Comparison of ENCODE assay signal across 19 mouse cellular contexts in the genomic region with DNA sequence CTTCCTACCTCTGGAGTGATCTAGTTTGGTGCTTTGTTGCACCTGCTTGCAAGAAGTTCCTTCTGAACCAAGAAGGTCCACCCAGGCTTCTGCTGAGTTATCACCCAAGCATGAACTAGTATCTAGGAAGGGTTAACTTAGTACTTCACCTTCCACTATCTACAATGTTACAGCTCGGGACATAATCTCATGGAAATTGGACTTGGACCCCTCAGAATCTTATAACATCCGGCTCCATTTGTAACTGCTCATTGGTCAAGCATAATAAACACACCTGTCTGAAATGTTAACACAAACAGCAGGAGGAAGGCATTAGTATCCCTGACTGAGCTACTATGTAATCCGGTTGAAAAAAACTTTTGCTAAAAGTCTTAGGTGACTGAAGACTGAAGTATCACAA. TPM values are rescaled to one million over a fixed set of nuclear protein-coding genes. Genes with fewer than 3 reads are reported as not detected.
DNase-seq lines count a peak whose midpoint lies in the region; ATAC-seq and TF ChIP-seq lines count a peak whose summit lies in the region.
"Had no signal": no experiment of that assay in that cellular context is flagged by ENCODE, and none has a peak within 500 bp of the region (broad histone marks: within the 10 kb centered on the region; RNA-seq: fewer than 3 reads in every experiment).

No protein-coding gene starts in this region.

- WGBS in intestine, embryonic 15.5 days: 50% methylated on average over 3 of the region's 3 CpGs
- WGBS in intestine, embryonic 16.5 days: 51% methylated on average over 3 of the region's 3 CpGs
- WGBS in small intestine, adult 2 months: 29% methylated on average over 3 of the region's 3 CpGs
- WGBS in forebrain, embryonic 16.5 days: 84% methylated on average over 3 of the region's 3 CpGs

- H3K9ac ChIP-seq in intestine, embryonic 15.5 days: no peak overlapping the region
- no peak overlapping the region; the same call in 1 of the 2 replicates for H3K9ac ChIP-seq in intestine, embryonic 16.5 days (ENCODE audit: low read depth, low read length)
- H3K9ac ChIP-seq in forebrain, embryonic 16.5 days (replicated peaks; ENCODE audit: low read depth, low read length): no peak overlapping the region
- H3K9ac ChIP-seq: embryonic facial prominence, embryonic 12.5 days; forebrain, embryonic 13.5 days; forebrain, embryonic 15.5 days had no signal

- no peak for TF ChIP-seq CTCF in small intestine, adult 2 months (IDR thresholded peaks at IDR 0.05; ENCODE audit: extremely low read depth, insufficient read length, insufficient replicate concordance, low read depth, low read length)

- no peaks in the 10 kb centered on the region for H3K9me3 ChIP-seq in intestine, embryonic 15.5 days
- H3K9me3 ChIP-seq in intestine, embryonic 16.5 days (ENCODE audit: control insufficient read depth, low read length): no peaks in the 10 kb centered on the region
- H3K9me3 ChIP-seq in forebrain, embryonic 16.5 days (ENCODE audit: control insufficient read depth, low read length): no peaks in the 10 kb centered on the region
- H3K9me3 ChIP-seq: embryonic facial prominence, embryonic 10.5 days; embryonic facial prominence, embryonic 12.5 days; forebrain, embryonic 13.5 days; forebrain, embryonic 15.5 days had no signal

- no peak for DNase-seq in right cerebral cortex, adult 2 months (ENCODE audit: low spot score in 2 of 2)
- DNase-seq in neural tube, embryonic 10.5 days (ENCODE audit: extremely low spot score, low spot score): no peak
- DNase-seq: adrenal gland, adult 8-10 months; cerebellum, adult 11-12 months; cerebellum, adult 2 months; cerebellum, adult 9-10 months; cerebellum, postnatal 25 days had no signal

- ATAC-seq in intestine, embryonic 15.5 days: peak; percentile 78
- peak; percentile 69 for ATAC-seq in intestine, embryonic 16.5 days
- ATAC-seq in forebrain, embryonic 16.5 days: no peak
- ATAC-seq: forebrain, embryonic 13.5 days; forebrain, embryonic 15.5 days had no signal

- H3K27me3 ChIP-seq in intestine, embryonic 15.5 days (replicated peaks): no peaks in the 10 kb centered on the region
- H3K27me3 ChIP-seq in intestine, embryonic 16.5 days (replicated peaks; ENCODE audit: control insufficient read depth, insufficient read depth, low read length): no peaks in the 10 kb centered on the region
- H3K27me3 ChIP-seq in small intestine, adult 2 months (ENCODE audit: control insufficient read depth, insufficient read depth, low read length): no peaks in the 10 kb centered on the region
- H3K27me3 ChIP-seq in forebrain, embryonic 16.5 days (replicated peaks; ENCODE audit: control insufficient read depth, insufficient read depth, low read length): no peaks in the 10 kb centered on the region
- H3K27me3 ChIP-seq: embryonic facial prominence, embryonic 12.5 days; forebrain, embryonic 13.5 days; forebrain, embryonic 15.5 days had no signal

- H3K4me2 ChIP-seq in intestine, embryonic 15.5 days (replicated peaks): peak overlapping the region; percentile 14; the same call in 1 of the 2 replicates
- peak overlapping the region; percentile 28; the same call in 1 of the 2 replicates for H3K4me2 ChIP-seq in intestine, embryonic 16.5 days (ENCODE audit: low read depth, low read length)
- no peak overlapping the region for H3K4me2 ChIP-seq in forebrain, embryonic 16.5 days (ENCODE audit: low read length)
- H3K4me2 ChIP-seq: embryonic facial prominence, embryonic 12.5 days; forebrain, embryonic 13.5 days; forebrain, embryonic 15.5 days had no signal

- TF ChIP-seq POLR2A in small intestine, adult 2 months (IDR thresholded peaks at IDR 0.05; ENCODE audit: low read depth, low read length): no peak

- H3K4me3 ChIP-seq in intestine, embryonic 15.5 days (replicated peaks): no peak overlapping the region
- H3K4me3 ChIP-seq in intestine, embryonic 16.5 days (ENCODE audit: low read length): no peak overlapping the region
- H3K4me3 ChIP-seq in small intestine, adult 2 months (ENCODE audit: low read depth, low read length): peak overlapping the region; percentile 5
- H3K4me3 ChIP-seq in forebrain, embryonic 16.5 days (replicated peaks; ENCODE audit: low read length): no peak overlapping the region
- H3K4me3 ChIP-seq: embryonic facial prominence, embryonic 10.5 days; embryonic facial prominence, embryonic 12.5 days; forebrain, embryonic 13.5 days; forebrain, embryonic 15.5 days had no signal

- H3K36me3 ChIP-seq in intestine, embryonic 15.5 days: no peaks in the 10 kb centered on the region
- H3K36me3 ChIP-seq in intestine, embryonic 16.5 days (ENCODE audit: control insufficient read depth, insufficient read depth, low read length): no peaks in the 10 kb centered on the region
- H3K36me3 ChIP-seq in small intestine, adult 2 months (ENCODE audit: control insufficient read depth, insufficient read depth, low read length): peaks cover 17% of the 10 kb centered on the region
- H3K36me3 ChIP-seq in forebrain, embryonic 16.5 days (ENCODE audit: control insufficient read depth, insufficient read depth): no peaks in the 10 kb centered on the region
- H3K36me3 ChIP-seq: forebrain, embryonic 15.5 days had no signal

- 0 out of 2 replicates have a peak, but pooled peaks cover 10% of the 10 kb centered on the region for H3K4me1 ChIP-seq in intestine, embryonic 15.5 days (replicated peaks)
- peaks cover 6% of the 10 kb centered on the region; the same call in 1 of the 2 replicates for H3K4me1 ChIP-seq in intestine, embryonic 16.5 days (ENCODE audit: control insufficient read depth, insufficient read depth, low read length)
- peaks cover 27% of the 10 kb centered on the region for H3K4me1 ChIP-seq in small intestine, adult 2 months (ENCODE audit: control insufficient read depth, insufficient read depth, insufficient read length, low read length)
- no peaks in the 10 kb centered on the region for H3K4me1 ChIP-seq in forebrain, embryonic 16.5 days (replicated peaks; ENCODE audit: control insufficient read depth, insufficient read depth, low read length)
- H3K4me1 ChIP-seq: embryonic facial prominence, embryonic 12.5 days; forebrain, embryonic 13.5 days; forebrain, embryonic 15.5 days had no signal

- H3K27ac ChIP-seq in intestine, embryonic 15.5 days: peak overlapping the region; percentile 48; the same call in 1 of the 2 replicates
- peak overlapping the region; percentile 80 for H3K27ac ChIP-seq in intestine, embryonic 16.5 days (ENCODE audit: low read length)
- peak overlapping the region; percentile 92 for H3K27ac ChIP-seq in small intestine, adult 2 months (ENCODE audit: insufficient read depth, low read depth, low read length)
- no peak overlapping the region for H3K27ac ChIP-seq in forebrain, embryonic 16.5 days (ENCODE audit: low read length)
- H3K27ac ChIP-seq: embryonic facial prominence, embryonic 10.5 days; embryonic facial prominence, embryonic 12.5 days; forebrain, embryonic 13.5 days; forebrain, embryonic 15.5 days had no signal

RNA-seq across cellular contexts. Expression of a gene that starts 7.7 kb away (rescaled TPM):
- 23.5 and 23.7 TPM in 2 replicates for polyA plus RNA-seq in intestine, embryonic 15.5 days (2015; fragmentation: Nextera tagmentation; extraction: Ambion mirVana)
- polyA plus RNA-seq in intestine, embryonic 16.5 days (2015; fragmentation: Nextera tagmentation; extraction: Ambion mirVana): 22.0 and 22.3 TPM in 2 replicates
- 18.9 and 47.7 TPM in 2 replicates for polyA plus RNA-seq in small intestine, adult 2 months (2012; rRNA removed)
- polyA plus RNA-seq in forebrain, embryonic 16.5 days (2015; fragmentation: Nextera tagmentation; extraction: Ambion mirVana): 10.2 and 11.0 TPM in 2 replicates

RNA-seq across cellular contexts. Expression of a gene that starts 40.5 kb away (rescaled TPM):
- not detected in 2 replicates for polyA plus RNA-seq in intestine, embryonic 15.5 days (2015; fragmentation: Nextera tagmentation; extraction: Ambion mirVana)
- not detected in 2 replicates for polyA plus RNA-seq in intestine, embryonic 16.5 days (2015; fragmentation: Nextera tagmentation; extraction: Ambion mirVana)
- 8.8 and 12.4 TPM in 2 replicates for polyA plus RNA-seq in small intestine, adult 2 months (2012; rRNA removed)
- not detected in 2 replicates for polyA plus RNA-seq in forebrain, embryonic 16.5 days (2015; fragmentation: Nextera tagmentation; extraction: Ambion mirVana)
- polyA plus RNA-seq: C2C12; cortical plate, adult 2 months; embryonic facial prominence, embryonic 10.5 days; embryonic facial prominence, embryonic 12.5 days; embryonic facial prominence, embryonic 14.5 days; forebrain, embryonic 11.5 days; forebrain, embryonic 13.5 days; forebrain, embryonic 15.5 days had no signal

RNA-seq across cellular contexts. Expression of a gene that starts 48.3 kb away (rescaled TPM):
- 2.0 and 2.3 TPM in 2 replicates for polyA plus RNA-seq in intestine, embryonic 15.5 days (2015; fragmentation: Nextera tagmentation; extraction: Ambion mirVana)
- 1.2 and 1.3 TPM in 2 replicates for polyA plus RNA-seq in intestine, embryonic 16.5 days (2015; fragmentation: Nextera tagmentation; extraction: Ambion mirVana)
- 4.6 and 6.3 TPM in 2 replicates for polyA plus RNA-seq in small intestine, adult 2 months (2012; rRNA removed)
- polyA plus RNA-seq in forebrain, embryonic 16.5 days (2015; fragmentation: Nextera tagmentation; extraction: Ambion mirVana): 4.7 and 5.8 TPM in 2 replicates
